Mouse (Mus musculus) common myeloid progenitor, adult 5-6 weeks (primary cell): Measurements from ENCODE around the gene Usp34. TPM values are rescaled to one million over a fixed set of nuclear protein-coding genes. Genes with fewer than 3 reads are reported as not detected.
"Not testable (repeated sequence)": the region's sequence is repeated elsewhere in the genome, so short reads cannot be mapped to it uniquely, and the experiment has no call there.

Source experiments
- ATAC-seq: replicated peaks from 2 replicates; pipeline ENCODE4 v1.8.0; 2016; ENCODE audit warnings: low read depth, mild to moderate bottlenecking, moderate TSS enrichment, inconsistent platforms; ENCODE audit not compliant: poor library complexity, severe bottlenecking
- total RNA-seq: library from RNA; stranded (forward); fragments of 200-1000, 187-1606 nt; gene quantifications from 2 replicates; pipeline ENCODE4 v1.2.3, GENCODE M21; 2017

Gene Usp34
- total RNA-seq, 1 experiment from 2014 or later, result 81.4 TPM

- no peak for ATAC-seq
Observed at GRCm38 (mm10) chr11:23496661-23497060, 190.0 kb downstream of the Usp34 start.

GRCm38 (mm10) chr11:23497335-23497717 lies 190.6 kb downstream of the Usp34 start:
- ATAC-seq, result peak; percentile 43; the same call in 1 of the 2 replicates

- ATAC-seq, result peak; percentile 86
Observed at GRCm38 (mm10) chr11:23497718-23498509, 191.2 kb downstream of the Usp34 start, which contains the start of gene Ahsa2. Ahsa2 (minus strand) TSS chr11:23498030.

- peak; percentile 22; the same call in 1 of the 2 replicates for ATAC-seq
Observed at GRCm38 (mm10) chr11:23498609-23499008, 191.9 kb downstream of the Usp34 start.

GRCm38 (mm10) chr11:23504801-23505200 lies 198.1 kb downstream of the Usp34 start:
- not testable (repeated sequence) for ATAC-seq

- not testable (repeated sequence) for ATAC-seq
Observed at GRCm38 (mm10) chr11:23514785-23515184, 208.1 kb downstream of the Usp34 start.

- no peak for ATAC-seq
Observed at GRCm38 (mm10) chr11:23515315-23515714, 208.6 kb downstream of the Usp34 start.

- no peak for ATAC-seq
Observed at GRCm38 (mm10) chr11:23518981-23519380, 212.3 kb downstream of the Usp34 start.

- ATAC-seq, result no peak
Observed at GRCm38 (mm10) chr11:23520473-23521205, 213.9 kb downstream of the Usp34 start, which contains the start of gene 1700093K21Rik. 1700093K21Rik (minus strand) TSS chr11:23521155.

GRCm38 (mm10) chr11:23537446-23537845 lies 230.8 kb downstream of the Usp34 start:
- ATAC-seq, result no peak

Other genes with a start within 250 kb of the Usp34 start
- gene Xpo1, start 50.9 kb upstream of the Usp34 start, total RNA-seq, result 250 and 261 TPM in 2 replicates
- 43.8 and 63.2 TPM in 2 replicates for gene Ahsa2, start 191.1 kb downstream of the Usp34 start, total RNA-seq
- gene 1700093K21Rik, start 214.3 kb downstream of the Usp34 start, total RNA-seq, result not detected in 2 replicates